Mouse (Mus musculus): ENCODE data around the gene Rnf146.

DNA sequence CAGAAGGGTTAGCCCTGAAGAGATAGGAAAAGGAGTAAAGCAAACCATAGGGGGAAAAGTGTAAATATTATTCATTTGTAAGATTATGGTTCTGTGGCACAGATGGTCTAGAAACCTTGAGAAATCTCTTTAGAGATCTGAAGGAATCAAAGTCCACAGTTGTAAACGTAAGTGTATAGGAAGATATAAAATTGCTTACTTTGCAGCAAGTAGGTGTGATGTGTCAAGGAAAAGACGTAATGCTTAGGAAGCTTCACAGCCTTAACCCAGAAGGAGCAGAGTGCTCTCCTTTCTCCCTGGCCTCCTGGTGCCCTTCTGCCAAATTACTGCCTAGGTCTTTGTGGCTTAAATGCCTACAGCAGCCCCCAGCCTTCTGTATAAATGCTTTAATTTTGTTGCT lies 37.4 kb downstream of the Rnf146 start:
- no peak for TF ChIP-seq CTCF (IDR thresholded peaks at IDR 0.05; ENCODE audit: low read depth)
- no peak for TF ChIP-seq EP300 (optimal IDR thresholded peaks at IDR 0.05)

All from stomach, postnatal 0 days (tissue).